Mouse (Mus musculus) liver, embryonic 14.5 days (tissue): Measurements from ENCODE around the gene Kcnk2.

ENCODE experiments used
- CTCF ChIP-seq: IDR thresholded peaks from 2 replicates; pipeline ENCODE4 v1.5.1; 2016; ENCODE audit warnings: antibody characterized with exemption, low read depth, control low read depth
- EP300 ChIP-seq: IDR thresholded peaks from 2 replicates; pipeline ENCODE4 v1.6.1; 2016; ENCODE audit warnings: antibody characterized with exemption, low read depth

DNA sequence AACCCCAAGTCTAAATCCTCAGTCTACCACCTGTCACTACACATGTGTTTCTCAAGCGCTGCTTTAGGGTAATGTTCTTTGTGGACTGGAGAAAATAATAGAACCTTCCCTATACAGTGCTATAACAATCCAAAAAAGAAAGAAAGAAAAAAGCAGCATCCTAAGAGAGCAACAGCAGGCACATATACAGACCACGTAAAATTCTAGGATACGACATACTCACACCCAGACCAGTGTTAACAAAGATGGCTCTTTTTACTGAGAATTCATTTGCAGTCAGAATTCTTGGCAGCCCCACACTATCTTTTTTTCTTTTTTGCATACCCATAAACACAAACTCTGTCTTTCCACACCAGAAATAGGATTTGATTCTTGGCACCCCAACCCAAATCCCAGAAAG, 187.6 kb downstream of the Kcnk2 start:
- TF ChIP-seq CTCF (no peak), EP300 (no peak)
